Mouse (Mus musculus) cortical plate, adult 2 months (tissue): ENCODE results near the gene Tmcc3.

Source experiments
- CTCF ChIP-seq: fragments of 200-500 bp; IDR thresholded peaks from 2 replicates; pipeline ENCODE4 v1.5.1; 2011; ENCODE audit warnings: mild to moderate bottlenecking, control low read depth, low read length; ENCODE audit not compliant: insufficient read depth; ENCODE audit errors: extremely low read depth
- POLR2A ChIP-seq: fragments of 200-500 bp; IDR thresholded peaks from 2 replicates; pipeline ENCODE4 v1.6.1; 2011; ENCODE audit warnings: mild to moderate bottlenecking, low read length, control low read depth; ENCODE audit not compliant: insufficient read depth; ENCODE audit errors: extremely low read depth

DNA sequence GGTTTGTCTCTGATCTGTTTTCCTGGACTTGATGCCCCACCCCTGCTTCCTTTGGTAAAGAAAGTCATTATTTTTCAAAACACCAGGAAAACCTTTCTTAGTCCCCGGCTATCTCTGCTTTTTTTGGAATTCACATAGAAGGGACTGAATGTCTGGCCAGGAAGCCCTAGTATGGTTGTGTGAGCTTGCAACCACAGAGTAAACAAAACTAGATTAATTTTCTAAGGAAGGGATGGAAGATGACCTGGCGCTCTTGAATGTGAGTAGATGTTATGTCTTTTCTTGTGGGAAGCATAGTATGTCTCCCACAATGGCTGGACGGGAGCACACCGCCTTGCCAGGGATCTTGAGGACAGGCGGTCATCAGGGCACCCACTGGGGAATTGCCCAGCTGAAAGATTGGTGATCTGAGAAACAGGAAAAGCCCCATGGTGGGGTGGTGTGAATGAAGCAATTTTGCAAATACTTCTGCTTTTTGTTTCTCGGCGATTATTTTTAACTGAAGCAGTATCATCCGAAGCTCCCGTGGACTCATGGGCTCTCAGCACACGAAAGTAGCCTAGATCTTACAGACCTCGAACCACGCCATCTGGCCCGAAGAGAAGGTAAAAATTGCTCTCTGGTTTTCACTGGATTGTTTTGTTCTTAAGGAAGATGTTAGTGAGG, 44.9 kb downstream of the Tmcc3 start:
- no peak for TF ChIP-seq POLR2A
- TF ChIP-seq CTCF = no peak
